Mouse (Mus musculus): ENCODE measurements around the gene Prmt7. TPM values are rescaled to one million over a fixed set of nuclear protein-coding genes. Genes with fewer than 3 reads are reported as not detected.

Prmt7 gene
- polyA plus RNA-seq (2015; fragmentation: Nextera tagmentation; extraction: Ambion mirVana), result 20.1 and 21.8 TPM in 2 replicates

DNA sequence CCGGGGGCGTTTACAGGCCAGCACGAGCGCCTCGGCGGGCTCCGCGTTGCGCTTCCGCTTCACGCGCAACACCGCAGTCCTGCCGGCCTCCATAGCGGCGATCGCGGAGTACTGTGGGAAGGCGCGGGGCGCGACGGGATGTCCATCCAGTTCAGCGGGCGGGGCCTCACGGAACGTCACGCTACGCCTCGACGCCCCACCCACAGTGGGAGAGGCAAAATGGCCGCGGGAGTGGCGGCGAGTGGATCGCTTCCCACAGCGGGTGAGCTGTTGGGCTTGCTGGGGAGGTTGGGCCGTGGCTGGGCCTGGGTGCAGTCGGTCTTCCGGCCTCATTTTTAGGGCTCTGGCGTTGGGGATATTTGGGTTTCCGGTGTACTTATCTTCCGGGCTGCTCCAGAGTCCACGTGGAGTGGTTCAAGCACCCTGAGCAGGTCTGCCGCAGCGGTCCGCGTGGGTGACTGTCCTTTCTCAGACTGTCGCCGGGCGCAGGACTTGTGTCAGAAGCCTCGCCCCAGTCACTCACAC is at the start of gene Prmt7, which contains the start of gene Slc7a6os:
Prmt7 (plus strand) TSS at position 116 of the 525 bp plus-strand sequence.
Slc7a6os (minus strand) TSS at position 115 of the 525 bp plus-strand sequence.
- Histone ChIP-seq H3K9ac (peak within 1 kb of the TSS; percentile 89), H3K9me3 (replicated peaks) (no peaks in the 10 kb centered on the region), H3K4me2 (peak within 1 kb of the TSS; percentile 84), H3K36me3 (replicated peaks) (peaks cover 33% of the 10 kb centered on the region), H3K4me1 (replicated peaks) (peaks cover 24% of the 10 kb centered on the region), H3K27ac (replicated peaks) (peak within 1 kb of the TSS; percentile 89), H3K4me3 (replicated peaks) (peak within 1 kb of the TSS; percentile 82), H3K27me3 (no peaks in the 10 kb centered on the region)
- peak; percentile 98 for ATAC-seq (ENCODE audit: insufficient read depth)
- under 1% methylated on average over 52 of the region's 52 CpGs for WGBS (ENCODE audit: insufficient replicate concordance)

DNA sequence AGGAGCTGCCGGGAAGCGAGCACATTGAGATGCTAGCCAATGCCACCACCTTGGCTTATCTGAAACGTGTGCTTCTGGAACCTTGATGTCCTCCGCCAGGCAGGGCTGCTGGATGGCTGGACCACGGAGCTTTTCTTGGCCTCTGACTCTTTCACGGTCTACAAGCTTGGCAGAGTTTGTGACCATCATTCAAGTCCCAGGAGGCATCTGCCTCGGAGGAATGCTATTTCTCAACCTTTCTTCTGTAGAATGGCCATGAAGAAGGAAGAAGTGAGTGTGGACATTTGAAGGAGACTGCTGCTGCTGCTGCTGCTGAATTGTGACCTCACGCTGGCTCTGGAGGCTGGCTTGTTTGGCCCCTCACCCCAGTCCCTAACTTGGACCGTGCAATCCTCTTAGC is 47.5 kb upstream of the Prmt7 start:
- no peaks in the 10 kb centered on the region for H3K9me3 ChIP-seq (replicated peaks)
- no peak for ATAC-seq (ENCODE audit: insufficient read depth)

DNA sequence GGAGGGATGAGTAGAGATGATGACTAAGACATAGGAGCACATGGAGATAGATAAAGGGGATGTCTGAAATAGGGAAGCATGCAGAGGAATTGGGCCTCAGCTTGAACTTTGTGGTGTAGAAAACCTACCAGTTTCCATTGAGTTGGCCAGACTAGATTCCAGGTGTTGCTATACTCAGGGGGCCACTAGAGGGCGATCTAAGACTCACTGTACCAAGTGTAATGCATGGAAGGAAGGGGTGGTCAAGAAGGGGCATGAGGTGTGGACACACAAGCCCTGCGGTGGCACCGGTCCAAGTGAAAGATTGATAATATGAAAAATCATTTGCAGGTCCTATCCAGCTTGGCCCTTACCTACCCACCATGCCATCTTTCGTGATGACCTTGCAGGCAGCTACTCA is 45.3 kb upstream of the Prmt7 start:
- Histone ChIP-seq H3K27ac (replicated peaks) (no peak overlapping the region), H3K9me3 (replicated peaks) (no peaks in the 10 kb centered on the region), H3K4me3 (replicated peaks) (no peak overlapping the region), H3K27me3 (peaks cover 27% of the 10 kb centered on the region), H3K36me3 (replicated peaks) (peaks cover 7% of the 10 kb centered on the region; the same call in 1 of the 2 replicates), H3K9ac (no peak overlapping the region), H3K4me2 (no peak overlapping the region), H3K4me1 (replicated peaks) (peaks cover 23% of the 10 kb centered on the region)
- no peak for ATAC-seq (ENCODE audit: insufficient read depth)
- WGBS (ENCODE audit: insufficient replicate concordance), result 38% methylated on average over 4 of the region's 4 CpGs

More for the DNA sequence above, 47.5 kb upstream of the Prmt7 start:
- no peak overlapping the region for H3K27ac ChIP-seq (replicated peaks)
- no peak overlapping the region for H3K9ac ChIP-seq
- no peak overlapping the region for H3K4me3 ChIP-seq (replicated peaks)
- 75% methylated on average over 9 of the region's 9 CpGs for WGBS (ENCODE audit: insufficient replicate concordance)
- peaks cover 7% of the 10 kb centered on the region; the same call in 1 of the 2 replicates for H3K36me3 ChIP-seq (replicated peaks)
- H3K4me2 ChIP-seq, result no peak overlapping the region
- H3K4me1 ChIP-seq (replicated peaks), result peaks cover 3% of the 10 kb centered on the region
- H3K27me3 ChIP-seq, result peaks cover 14% of the 10 kb centered on the region

DNA sequence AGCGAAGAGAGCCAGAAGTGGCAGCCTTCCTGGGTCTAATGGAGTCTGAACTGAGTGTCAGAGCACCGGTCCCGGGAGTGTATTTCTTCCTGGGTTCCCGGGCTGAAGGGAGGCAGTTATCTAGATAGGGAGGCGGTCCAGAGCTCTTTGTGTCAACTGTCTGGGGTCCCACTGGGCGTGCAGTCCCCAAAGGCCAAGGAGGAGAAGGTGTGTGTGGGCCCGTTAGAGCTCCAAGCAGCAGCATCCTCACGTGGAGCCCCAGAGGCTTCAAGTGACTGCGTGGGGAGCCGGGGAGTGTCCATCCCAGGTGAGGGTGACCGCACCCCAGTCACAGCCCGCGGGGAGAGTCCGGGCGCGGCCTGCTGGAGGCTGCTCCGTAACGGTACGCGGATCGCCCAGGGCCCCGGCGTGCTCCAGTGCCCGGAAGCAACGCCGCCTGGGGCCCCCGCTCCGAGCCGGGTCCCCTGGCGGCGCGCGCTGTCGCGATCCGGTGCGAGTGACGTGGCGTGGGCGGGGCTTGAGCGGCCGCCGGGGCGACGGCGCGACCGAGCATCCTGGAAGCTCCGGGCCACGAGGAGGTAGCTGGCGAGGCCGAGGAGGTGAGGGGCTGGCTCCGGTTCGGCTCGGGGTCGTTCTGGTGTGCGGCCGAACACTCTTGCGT is 42.2 kb upstream of the Prmt7 start, which contains the start of gene Slc7a6:
Slc7a6 (plus strand) TSS at position 502 of the 661 bp plus-strand sequence.
- Histone ChIP-seq H3K27me3 (peaks cover 27% of the 10 kb centered on the region), H3K27ac (replicated peaks) (peak within 1 kb of the TSS; percentile 71), H3K9me3 (replicated peaks) (no peaks in the 10 kb centered on the region), H3K4me2 (peak within 1 kb of the TSS; percentile 100), H3K36me3 (replicated peaks) (no peaks in the 10 kb centered on the region), H3K9ac (peak within 1 kb of the TSS; percentile 63), H3K4me3 (replicated peaks) (peak within 1 kb of the TSS; percentile 75), H3K4me1 (replicated peaks) (peaks cover 23% of the 10 kb centered on the region)
- under 1% methylated on average over 59 of the region's 59 CpGs for WGBS (ENCODE audit: insufficient replicate concordance)
- peak; percentile 84 for ATAC-seq (ENCODE audit: insufficient read depth)

DNA sequence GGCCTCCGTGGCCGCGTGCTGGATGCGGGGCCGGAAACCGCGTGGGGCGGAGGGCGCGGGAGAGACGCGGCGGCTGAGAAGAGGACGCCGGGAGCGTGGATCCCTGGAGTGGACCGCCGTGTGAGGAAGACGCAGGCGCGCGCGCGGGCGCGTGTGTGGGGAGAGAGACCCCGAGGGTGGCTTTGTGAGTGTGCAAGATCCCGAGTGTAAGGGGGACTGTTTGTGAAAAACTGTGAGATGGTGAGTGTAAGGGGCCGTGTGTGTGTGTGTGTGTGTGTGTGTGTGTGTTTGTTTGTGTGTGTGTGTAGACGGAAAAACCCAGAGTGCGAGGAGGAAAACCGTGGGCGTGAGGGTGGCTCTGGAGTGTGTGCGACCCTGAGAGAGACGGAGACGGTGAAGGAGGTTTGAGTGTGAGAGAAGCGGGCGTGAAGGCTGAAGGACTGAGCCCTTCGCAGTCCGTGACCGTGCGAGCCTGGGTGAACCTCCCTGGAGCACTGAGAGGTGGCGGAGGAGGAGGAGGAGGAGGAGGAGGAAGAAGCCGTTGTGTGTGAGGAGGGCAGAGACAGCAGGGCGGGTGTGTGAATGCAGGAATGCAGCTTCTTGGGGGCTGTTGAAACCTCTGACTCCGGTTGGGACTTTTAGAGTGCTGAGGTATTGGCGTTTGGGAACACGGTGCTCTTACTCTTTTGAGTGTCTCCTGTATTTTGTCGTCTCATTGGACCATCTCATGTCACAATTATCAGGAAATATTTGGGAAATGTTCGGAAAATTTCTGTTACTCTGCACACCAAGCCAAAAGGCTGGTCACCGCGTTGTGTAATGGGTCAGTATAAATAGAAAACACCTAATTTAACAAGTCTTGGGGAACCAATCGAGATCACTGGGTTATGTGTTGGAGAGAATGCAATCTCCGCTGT is 41.5 kb upstream of the Prmt7 start:
- Histone ChIP-seq H3K9me3 (replicated peaks) (no peaks in the 10 kb centered on the region), H3K27me3 (peaks cover 27% of the 10 kb centered on the region), H3K4me1 (replicated peaks) (peaks cover 23% of the 10 kb centered on the region), H3K4me3 (replicated peaks) (peak overlapping the region; percentile 75), H3K4me2 (peak overlapping the region; percentile 100), H3K36me3 (replicated peaks) (no peaks in the 10 kb centered on the region), H3K27ac (replicated peaks) (0 out of 2 replicates have a peak overlapping the region, but pooled peaks have one; percentile 71), H3K9ac (peak overlapping the region; percentile 63)
- under 1% methylated on average over 54 of the region's 54 CpGs for WGBS (ENCODE audit: insufficient replicate concordance)
- peak; percentile 60 for ATAC-seq (ENCODE audit: insufficient read depth)

DNA sequence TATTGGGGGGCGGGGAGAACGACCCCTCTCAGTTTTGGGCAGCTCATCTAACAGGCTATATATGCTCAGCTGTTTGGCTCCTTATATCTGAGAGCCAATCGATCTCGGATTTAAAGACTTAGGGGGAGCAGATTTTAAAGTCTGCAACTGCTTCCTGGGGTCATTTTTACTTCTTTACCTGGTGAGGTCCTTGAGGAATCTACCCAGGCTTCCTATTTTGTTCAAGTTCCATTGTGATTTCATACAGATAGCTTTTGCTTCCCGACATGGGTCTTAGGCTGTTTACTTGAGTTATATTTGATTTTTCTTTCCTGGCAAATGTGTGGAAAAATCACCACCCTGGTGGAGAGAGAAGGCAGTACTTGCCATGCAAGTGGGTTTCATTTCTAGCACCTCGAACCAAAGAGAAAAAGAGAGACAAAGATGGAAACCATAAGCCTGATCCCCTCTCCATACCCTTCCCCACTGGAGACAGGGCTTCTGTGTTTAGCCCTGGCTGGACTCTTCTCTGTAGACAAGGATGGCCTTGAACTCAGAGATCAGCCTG is 40.7 kb upstream of the Prmt7 start:
- Histone ChIP-seq H3K4me3 (replicated peaks) (peak overlapping the region; percentile 75), H3K4me1 (replicated peaks) (peaks cover 23% of the 10 kb centered on the region), H3K9me3 (replicated peaks) (no peaks in the 10 kb centered on the region), H3K9ac (0 out of 2 replicates have a peak overlapping the region, but pooled peaks have one; percentile 63), H3K27me3 (peaks cover 27% of the 10 kb centered on the region), H3K36me3 (replicated peaks) (no peaks in the 10 kb centered on the region), H3K4me2 (peak overlapping the region; percentile 100), H3K27ac (replicated peaks) (no peak overlapping the region)
- no peak for ATAC-seq (ENCODE audit: insufficient read depth)
- WGBS (ENCODE audit: insufficient replicate concordance), result 34% methylated on average over 6 of the region's 6 CpGs

DNA sequence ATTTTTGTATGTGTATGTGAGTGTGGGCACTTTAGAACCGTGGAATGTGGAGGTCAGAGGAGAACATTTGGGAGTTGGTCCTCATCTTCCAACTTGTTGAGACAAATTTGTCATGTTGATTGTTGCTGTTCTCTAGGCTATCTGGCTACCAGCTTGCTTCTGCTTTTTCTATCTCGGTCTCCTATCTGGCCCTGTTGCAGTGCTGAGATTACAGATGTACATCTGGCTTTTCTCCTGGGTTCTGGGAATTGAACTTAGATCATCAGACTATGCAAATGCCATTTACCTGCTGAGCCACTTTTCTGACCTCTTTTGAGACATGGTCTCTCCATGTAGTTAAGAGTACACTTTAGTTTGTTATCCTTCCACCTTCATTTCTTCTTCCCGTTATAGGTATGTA is 37.2 kb upstream of the Prmt7 start:
- Histone ChIP-seq H3K27ac (replicated peaks) (no peak overlapping the region), H3K4me2 (no peak overlapping the region), H3K4me3 (replicated peaks) (no peak overlapping the region), H3K36me3 (replicated peaks) (no peaks in the 10 kb centered on the region), H3K9me3 (replicated peaks) (no peaks in the 10 kb centered on the region), H3K4me1 (replicated peaks) (peaks cover 17% of the 10 kb centered on the region), H3K9ac (no peak overlapping the region), H3K27me3 (peaks cover 13% of the 10 kb centered on the region)
- 62% methylated on average over 3 of the region's 3 CpGs for WGBS (ENCODE audit: insufficient replicate concordance)
- ATAC-seq (ENCODE audit: insufficient read depth), result no peak

DNA sequence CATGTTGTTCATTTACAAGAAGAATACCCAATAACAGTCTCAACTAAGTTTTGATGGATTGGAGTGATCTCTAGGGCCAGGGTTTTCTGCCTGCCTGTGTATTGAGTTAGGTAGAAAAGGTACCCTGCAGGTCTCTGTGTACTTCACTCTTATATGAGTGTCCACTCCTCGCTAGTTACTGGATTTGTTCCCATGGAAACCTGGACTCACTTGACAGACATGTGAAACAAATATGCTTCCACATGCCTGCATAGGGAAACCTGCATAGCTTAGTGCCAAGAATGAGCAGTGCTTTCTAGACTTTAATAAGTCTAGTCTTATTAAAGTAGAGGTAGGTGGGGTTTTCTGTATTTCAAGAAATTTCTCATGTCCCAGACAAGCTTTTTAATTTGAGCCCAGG is 33.8 kb upstream of the Prmt7 start:
- no peak overlapping the region for H3K4me2 ChIP-seq
- no peaks in the 10 kb centered on the region for H3K36me3 ChIP-seq (replicated peaks)
- H3K9ac ChIP-seq, result no peak overlapping the region
- no peaks in the 10 kb centered on the region for H3K4me1 ChIP-seq (replicated peaks)
- 63% methylated on average over 1 of the region's 1 CpGs for WGBS (ENCODE audit: insufficient replicate concordance)
- H3K27me3 ChIP-seq, result no peaks in the 10 kb centered on the region
- H3K27ac ChIP-seq (replicated peaks), result no peak overlapping the region
- ATAC-seq (ENCODE audit: insufficient read depth), result no peak
- H3K4me3 ChIP-seq (replicated peaks), result no peak overlapping the region
- H3K9me3 ChIP-seq (replicated peaks), result no peaks in the 10 kb centered on the region

DNA sequence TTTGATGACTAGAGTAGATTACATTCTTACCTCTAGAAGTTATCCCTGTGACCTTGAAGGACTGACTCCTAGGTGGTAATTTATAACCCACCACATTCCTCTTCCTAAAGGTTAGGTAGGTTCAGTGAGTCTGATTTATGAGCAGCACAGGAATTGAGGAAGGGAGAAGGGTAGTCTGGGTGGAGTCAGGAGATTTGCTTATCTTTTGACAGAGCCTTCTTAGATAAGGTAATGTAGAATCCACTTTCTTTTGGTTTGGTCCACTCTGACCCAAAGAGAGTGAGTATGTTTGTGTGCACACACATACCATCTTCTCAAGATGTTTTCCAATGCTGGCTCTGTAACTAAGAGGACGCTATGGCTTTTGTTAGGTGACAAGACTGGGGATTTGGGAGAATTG is 33.1 kb upstream of the Prmt7 start:
- Histone ChIP-seq H3K9ac (no peak overlapping the region), H3K27ac (replicated peaks) (no peak overlapping the region), H3K27me3 (no peaks in the 10 kb centered on the region), H3K4me3 (replicated peaks) (no peak overlapping the region), H3K4me1 (replicated peaks) (no peaks in the 10 kb centered on the region), H3K9me3 (replicated peaks) (no peaks in the 10 kb centered on the region), H3K4me2 (no peak overlapping the region), H3K36me3 (replicated peaks) (no peaks in the 10 kb centered on the region)
- 65% methylated on average over 1 of the region's 1 CpGs for WGBS (ENCODE audit: insufficient replicate concordance)
- no peak for ATAC-seq (ENCODE audit: insufficient read depth)

DNA sequence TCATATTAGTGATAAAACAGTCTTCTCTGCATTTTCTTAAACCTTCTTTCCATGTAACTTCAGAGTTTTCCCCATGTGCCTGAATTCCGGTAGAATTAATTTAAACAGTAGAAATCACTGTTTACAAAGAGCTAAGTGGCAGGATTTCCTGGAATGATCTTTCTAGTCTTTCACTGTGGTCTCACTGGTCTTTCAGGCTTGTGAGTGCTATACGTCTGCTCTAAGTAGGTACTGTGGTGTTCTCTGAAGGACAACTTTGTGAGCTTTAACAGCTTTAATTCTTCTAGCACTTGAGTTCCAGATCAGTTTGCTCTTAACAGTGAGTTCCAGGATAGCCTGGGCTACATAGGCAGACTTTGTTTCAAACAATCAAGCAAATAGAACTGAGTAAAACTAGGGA is 32.3 kb upstream of the Prmt7 start:
- no peaks in the 10 kb centered on the region for H3K9me3 ChIP-seq (replicated peaks)
- 62% methylated on average over 2 of the region's 2 CpGs for WGBS (ENCODE audit: insufficient replicate concordance)
- no peaks in the 10 kb centered on the region for H3K36me3 ChIP-seq (replicated peaks)
- no peak overlapping the region for H3K27ac ChIP-seq (replicated peaks)
- no peak overlapping the region for H3K4me2 ChIP-seq
- no peak overlapping the region for H3K9ac ChIP-seq
- no peak for ATAC-seq (ENCODE audit: insufficient read depth)
- H3K4me3 ChIP-seq (replicated peaks), result no peak overlapping the region
- H3K4me1 ChIP-seq (replicated peaks), result no peaks in the 10 kb centered on the region
- no peaks in the 10 kb centered on the region for H3K27me3 ChIP-seq
